ENCODE assay signal across 10 mouse cellular contexts in genomic region chr17:34399394-34399715, GRCm38 (mm10). TPM values are rescaled to one million over a fixed set of nuclear protein-coding genes. Genes with fewer than 3 reads are reported as not detected.
A peak's percentile ranks its signal among the peaks of the same experiment; 100 is the strongest.
DNase-seq lines count a peak whose midpoint lies in the region; ATAC-seq lines count a peak whose summit lies in the region.
"Had no signal": no experiment of that assay in that cellular context is flagged by ENCODE, and none has a peak within 500 bp of the region (broad histone marks: within the 10 kb centered on the region; RNA-seq: fewer than 3 reads in every experiment).

No protein-coding gene starts in this region.

- H3K9me3 ChIP-seq in heart, embryonic 15.5 days (replicated peaks): no peaks in the 10 kb centered on the region
- H3K9me3 ChIP-seq in hindbrain, embryonic 11.5 days (ENCODE audit: control insufficient read depth, low read length): no peaks in the 10 kb centered on the region
- no peaks in the 10 kb centered on the region for H3K9me3 ChIP-seq in midbrain, embryonic 11.5 days (ENCODE audit: control insufficient read depth, low read length)

- H3K4me2 ChIP-seq in heart, embryonic 15.5 days: peak overlapping the region; percentile 88; the same call in 1 of the 2 replicates
- H3K4me2 ChIP-seq in hindbrain, embryonic 11.5 days (replicated peaks; ENCODE audit: low read depth, low read length): peak overlapping the region; percentile 45
- peak overlapping the region; percentile 69 for H3K4me2 ChIP-seq in midbrain, embryonic 11.5 days

- no peak for ATAC-seq in heart, embryonic 15.5 days (replicated peaks; ENCODE audit: insufficient number of reproducible peaks, insufficient read depth, low FRiP score, low read depth)
- no peak for ATAC-seq in hindbrain, embryonic 11.5 days (ENCODE audit: low FRiP score)
- no peak for ATAC-seq in midbrain, embryonic 11.5 days (ENCODE audit: low FRiP score)

- no peak overlapping the region for H3K9ac ChIP-seq in heart, embryonic 15.5 days
- H3K9ac ChIP-seq in hindbrain, embryonic 11.5 days (ENCODE audit: low read depth, low read length): no peak overlapping the region
- H3K9ac ChIP-seq in midbrain, embryonic 11.5 days (ENCODE audit: low read length): peak overlapping the region; percentile 93

- no peaks in the 10 kb centered on the region for H3K36me3 ChIP-seq in heart, embryonic 15.5 days
- no peaks in the 10 kb centered on the region for H3K36me3 ChIP-seq in hindbrain, embryonic 11.5 days (ENCODE audit: control insufficient read depth, insufficient read depth, low read length)
- no peaks in the 10 kb centered on the region for H3K36me3 ChIP-seq in midbrain, embryonic 11.5 days (ENCODE audit: control insufficient read depth, insufficient read depth, low read length)

- peaks cover 13% of the 10 kb centered on the region; the same call in 1 of the 2 replicates for H3K27me3 ChIP-seq in heart, embryonic 15.5 days
- no peaks in the 10 kb centered on the region for H3K27me3 ChIP-seq in hindbrain, embryonic 11.5 days (ENCODE audit: control insufficient read depth, insufficient read depth, low read length)
- no peaks in the 10 kb centered on the region for H3K27me3 ChIP-seq in midbrain, embryonic 11.5 days (ENCODE audit: control insufficient read depth, insufficient read depth, low read length)

- peaks cover 2% of the 10 kb centered on the region; the same call in 1 of the 2 replicates for H3K4me1 ChIP-seq in heart, embryonic 15.5 days (replicated peaks)
- H3K4me1 ChIP-seq in hindbrain, embryonic 11.5 days (replicated peaks; ENCODE audit: control insufficient read depth, insufficient read depth, low read length): no peaks in the 10 kb centered on the region
- peaks cover 4% of the 10 kb centered on the region; the same call in 1 of the 2 replicates for H3K4me1 ChIP-seq in midbrain, embryonic 11.5 days (ENCODE audit: control insufficient read depth, insufficient read depth, low read length)

- H3K4me3 ChIP-seq in heart, embryonic 15.5 days: peak overlapping the region; percentile 59
- no peak overlapping the region; the same call in 1 of the 2 replicates for H3K4me3 ChIP-seq in hindbrain, embryonic 11.5 days (ENCODE audit: low read depth, low read length)
- H3K4me3 ChIP-seq in midbrain, embryonic 11.5 days (ENCODE audit: low read depth, low read length): peak overlapping the region; percentile 53
- H3K4me3 ChIP-seq: myocyte had no signal

- H3K27ac ChIP-seq in heart, embryonic 15.5 days: no peak overlapping the region
- H3K27ac ChIP-seq in hindbrain, embryonic 11.5 days (ENCODE audit: low read depth, low read length): peak overlapping the region; percentile 97; the same call in 1 of the 2 replicates
- peak overlapping the region; percentile 94; the same call in 1 of the 2 replicates for H3K27ac ChIP-seq in midbrain, embryonic 11.5 days (ENCODE audit: low read depth, low read length)

- 50% methylated on average over 4 of the region's 4 CpGs for WGBS in heart, embryonic 15.5 days
- 29% methylated on average over 4 of the region's 4 CpGs for WGBS in hindbrain, embryonic 11.5 days
- WGBS in midbrain, embryonic 11.5 days: 36% methylated on average over 4 of the region's 4 CpGs

- DNase-seq in heart, adult 8-10 months (ENCODE audit: low spot score): no peak
- peak; percentile 24 to 50 for DNase-seq in cerebellum, postnatal 10 days
- no peak for DNase-seq in hindbrain, embryonic 11.5 days (ENCODE audit: low spot score)
- no peak for DNase-seq in midbrain, embryonic 11.5 days (ENCODE audit: low spot score, missing footprints)
- no peak for DNase-seq in gastrocnemius, postnatal 10 days
- no peak for DNase-seq in frontal cortex, postnatal 36 days (ENCODE audit: low spot score in 2 of 2)
- no peak for DNase-seq in gastrocnemius, postnatal 4 days (ENCODE audit: low spot score in 2 of 2)
- DNase-seq: kidney, adult 9 months had no signal

RNA-seq across cellular contexts. Expression of gene BC051142, which starts 0.7 kb away (rescaled TPM):
- polyA plus RNA-seq in heart, embryonic 15.5 days (2015; fragmentation: Nextera tagmentation; extraction: Ambion mirVana): 0.20 TPM in 1 of 2 replicates, not detected in the other
- under 1 TPM in 2 of 4 experiments, not detected in 2; 0.34 to 0.79 TPM for total RNA-seq in heart, adult 8-10 months (2022)
- polyA plus RNA-seq in hindbrain, embryonic 11.5 days (2014; fragmentation: Nextera tagmentation; extraction: Ambion mirVana): 2.7 and 4.1 TPM in 2 replicates
- polyA plus RNA-seq in midbrain, embryonic 11.5 days (2014; fragmentation: Nextera tagmentation; extraction: Ambion mirVana): 1.6 and 2.9 TPM in 2 replicates
- under 1 TPM; 0.36 to 0.42 TPM for total RNA-seq in gastrocnemius, postnatal 10 days (2021)
- total RNA-seq in gastrocnemius, postnatal 4 days (2021): 1 to 10 TPM in 1 of 2 experiments, under 1 TPM in 1; 0.88 to 1.1 TPM
- polyA plus RNA-seq: myocyte had no signal

RNA-seq across cellular contexts. Expression of gene Btnl1, which starts 22.4 kb away (rescaled TPM):
- not detected in 2 replicates for polyA plus RNA-seq in heart, embryonic 15.5 days (2015; fragmentation: Nextera tagmentation; extraction: Ambion mirVana)
- total RNA-seq in heart, adult 8-10 months (2022): not detected
- polyA plus RNA-seq in hindbrain, embryonic 11.5 days (2014; fragmentation: Nextera tagmentation; extraction: Ambion mirVana): 0.08 TPM in 1 of 2 replicates, not detected in the other
- polyA plus RNA-seq in midbrain, embryonic 11.5 days (2014; fragmentation: Nextera tagmentation; extraction: Ambion mirVana): not detected in 2 replicates
- not detected for total RNA-seq in gastrocnemius, postnatal 10 days (2021)
- not detected for total RNA-seq in gastrocnemius, postnatal 4 days (2021)
- polyA plus RNA-seq: myocyte had no signal

RNA-seq across cellular contexts. Expression of gene Btnl2, which starts 44.7 kb away (rescaled TPM):
- polyA plus RNA-seq in heart, embryonic 15.5 days (2015; fragmentation: Nextera tagmentation; extraction: Ambion mirVana): 0.09 TPM in 1 of 2 replicates, not detected in the other
- total RNA-seq in heart, adult 8-10 months (2022): under 1 TPM; 0.16 to 0.68 (median 0.49) TPM
- 0.13 TPM in 1 of 2 replicates, not detected in the other for polyA plus RNA-seq in hindbrain, embryonic 11.5 days (2014; fragmentation: Nextera tagmentation; extraction: Ambion mirVana)
- polyA plus RNA-seq in midbrain, embryonic 11.5 days (2014; fragmentation: Nextera tagmentation; extraction: Ambion mirVana): 0.07 TPM in 1 of 2 replicates, not detected in the other
- under 1 TPM; 0.40 to 0.81 TPM for total RNA-seq in gastrocnemius, postnatal 10 days (2021)
- total RNA-seq in gastrocnemius, postnatal 4 days (2021): under 1 TPM; 0.64 to 0.67 TPM
- polyA plus RNA-seq: myocyte had no signal

Comparison
In these comparisons a context has a peak if more than half of its experiments do, and no peak if none do; other contexts are left out.
1. DNase-seq: peak in cerebellum, postnatal 10 days (2 of 2); none in heart, adult 8-10 months (single experiment), hindbrain, embryonic 11.5 days (single experiment), midbrain, embryonic 11.5 days (single experiment), gastrocnemius, postnatal 10 days (single experiment), frontal cortex, postnatal 36 days (0 of 2) and gastrocnemius, postnatal 4 days (0 of 2).
2. Peak in every context shown above with its lines, with median percentiles within 50 percentile points of each other: H3K4me2 ChIP-seq.